Mouse (Mus musculus): ENCODE measurements around the gene B230104I21Rik. TPM values are rescaled to one million over a fixed set of nuclear protein-coding genes. Genes with fewer than 3 reads are reported as not detected.

B230104I21Rik gene
- polyA plus RNA-seq (2014; fragmentation: Nextera tagmentation; extraction: Ambion mirVana): not detected in 2 replicates

DNA sequence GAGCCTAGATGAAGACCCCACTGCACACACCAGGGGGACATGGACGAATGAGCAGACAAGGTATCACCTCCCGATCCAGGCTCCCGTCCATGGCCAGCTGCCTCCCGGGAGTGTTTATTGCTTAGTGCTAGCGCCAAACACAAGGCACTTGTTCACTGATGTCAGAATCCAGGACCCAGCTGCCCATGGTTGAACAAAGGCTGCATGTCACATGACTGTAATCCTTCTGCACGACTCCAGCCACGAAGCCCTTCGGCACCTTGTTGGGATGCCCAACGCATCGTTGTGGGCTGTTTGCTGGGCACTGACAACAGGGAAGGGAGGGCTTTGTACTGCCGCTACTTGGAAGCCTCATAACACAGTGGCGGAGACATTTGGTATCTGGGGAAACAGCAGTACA, at the start of gene B230104I21Rik:
B230104I21Rik (plus strand) TSS at position 367 of the 400 bp plus-strand sequence.
- 76% methylated on average over 12 of the region's 12 CpGs for WGBS
- Histone ChIP-seq H3K4me3 (ENCODE audit: low read depth, low read length) (no peak within 1 kb of the TSS), H3K9ac (ENCODE audit: low read depth, low read length) (no peak within 1 kb of the TSS), H3K27ac (ENCODE audit: low read depth, low read length) (peak within 1 kb of the TSS; percentile 11; the same call in 1 of the 2 replicates), H3K4me2 (replicated peaks; ENCODE audit: low read depth, low read length) (peak within 1 kb of the TSS; percentile 23), H3K27me3 (ENCODE audit: control insufficient read depth, insufficient read depth, low read length) (no peaks in the 10 kb centered on the region; the same call in 1 of the 2 replicates), H3K36me3 (ENCODE audit: control insufficient read depth, insufficient read depth, low read length) (no peaks in the 10 kb centered on the region), H3K4me1 (replicated peaks; ENCODE audit: control insufficient read depth, insufficient read depth, low read length) (peaks cover 4% of the 10 kb centered on the region), H3K9me3 (ENCODE audit: control insufficient read depth, low read length) (no peaks in the 10 kb centered on the region)
- no peak for DNase-seq (ENCODE audit: low spot score)
- 0 out of 2 replicates have a peak, but pooled peaks have one; percentile 25 for ATAC-seq (ENCODE audit: low FRiP score)

DNA sequence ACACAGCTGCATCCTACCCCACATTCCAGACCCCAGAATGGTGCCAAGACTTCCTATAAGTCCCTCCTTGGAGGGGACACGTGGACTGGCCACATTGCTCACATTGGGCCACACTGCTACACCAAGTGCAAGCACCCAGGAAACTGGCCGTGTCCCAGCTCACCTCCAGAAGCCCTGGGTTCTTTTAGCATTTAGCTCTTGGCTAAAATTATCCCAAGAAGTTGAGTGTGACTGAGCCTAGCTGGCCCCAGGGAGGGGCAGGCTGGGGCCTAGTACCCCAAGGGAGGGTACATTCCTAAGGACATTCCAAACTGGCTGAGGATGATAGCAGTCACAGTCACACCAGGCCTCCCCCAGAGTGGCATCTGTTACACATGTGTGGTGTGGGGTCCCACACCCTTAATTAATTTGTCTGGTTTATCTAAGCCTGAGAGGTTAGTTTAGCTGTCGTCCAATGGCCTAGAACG, 42.2 kb upstream of the B230104I21Rik start:
- Histone ChIP-seq H3K36me3 (ENCODE audit: control insufficient read depth, insufficient read depth, low read length) (no peaks in the 10 kb centered on the region), H3K4me3 (ENCODE audit: low read depth, low read length) (no peak overlapping the region), H3K4me2 (replicated peaks; ENCODE audit: low read depth, low read length) (no peak overlapping the region), H3K4me1 (replicated peaks; ENCODE audit: control insufficient read depth, insufficient read depth, low read length) (no peaks in the 10 kb centered on the region), H3K27ac (ENCODE audit: low read depth, low read length) (no peak overlapping the region), H3K27me3 (ENCODE audit: control insufficient read depth, insufficient read depth, low read length) (peaks cover 6% of the 10 kb centered on the region), H3K9ac (ENCODE audit: low read depth, low read length) (no peak overlapping the region), H3K9me3 (ENCODE audit: control insufficient read depth, low read length) (no peaks in the 10 kb centered on the region)
- ATAC-seq (ENCODE audit: low FRiP score) (no peak), DNase-seq (ENCODE audit: low spot score) (no peak)
- WGBS: 59% methylated on average over 4 of the region's 4 CpGs

DNA sequence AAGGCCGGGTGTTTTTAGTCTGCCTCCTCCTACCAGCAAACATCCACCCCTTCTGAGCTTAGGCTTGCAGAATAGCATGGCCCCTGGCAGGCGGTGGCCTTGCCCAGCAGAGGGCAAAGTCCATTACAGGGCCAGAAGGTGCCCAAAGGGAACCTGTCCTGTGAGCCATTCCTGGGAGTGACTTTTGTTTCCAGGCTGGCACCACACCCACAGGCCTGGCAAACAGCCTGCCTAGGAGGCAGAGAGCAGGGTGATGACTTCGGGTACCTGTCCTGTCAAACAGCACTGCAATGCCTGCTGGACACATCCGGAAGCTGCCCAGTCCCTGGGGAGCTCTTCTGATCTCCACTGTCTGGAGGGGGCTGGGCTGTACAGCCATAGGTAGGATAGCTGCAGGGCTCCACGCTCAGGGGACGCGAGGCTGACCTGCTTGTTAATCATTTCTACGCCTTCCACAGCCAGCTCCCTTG, 41.6 kb upstream of the B230104I21Rik start:
- WGBS: 43% methylated on average over 8 of the region's 8 CpGs
- no peak for DNase-seq (ENCODE audit: low spot score)
- Histone ChIP-seq H3K9me3 (ENCODE audit: control insufficient read depth, low read length) (no peaks in the 10 kb centered on the region), H3K4me2 (replicated peaks; ENCODE audit: low read depth, low read length) (no peak overlapping the region), H3K27me3 (ENCODE audit: control insufficient read depth, insufficient read depth, low read length) (peaks cover 11% of the 10 kb centered on the region), H3K9ac (ENCODE audit: low read depth, low read length) (no peak overlapping the region), H3K4me3 (ENCODE audit: low read depth, low read length) (no peak overlapping the region), H3K27ac (ENCODE audit: low read depth, low read length) (no peak overlapping the region), H3K36me3 (ENCODE audit: control insufficient read depth, insufficient read depth, low read length) (no peaks in the 10 kb centered on the region), H3K4me1 (replicated peaks; ENCODE audit: control insufficient read depth, insufficient read depth, low read length) (no peaks in the 10 kb centered on the region)
- no peak for ATAC-seq (ENCODE audit: low FRiP score)

DNA sequence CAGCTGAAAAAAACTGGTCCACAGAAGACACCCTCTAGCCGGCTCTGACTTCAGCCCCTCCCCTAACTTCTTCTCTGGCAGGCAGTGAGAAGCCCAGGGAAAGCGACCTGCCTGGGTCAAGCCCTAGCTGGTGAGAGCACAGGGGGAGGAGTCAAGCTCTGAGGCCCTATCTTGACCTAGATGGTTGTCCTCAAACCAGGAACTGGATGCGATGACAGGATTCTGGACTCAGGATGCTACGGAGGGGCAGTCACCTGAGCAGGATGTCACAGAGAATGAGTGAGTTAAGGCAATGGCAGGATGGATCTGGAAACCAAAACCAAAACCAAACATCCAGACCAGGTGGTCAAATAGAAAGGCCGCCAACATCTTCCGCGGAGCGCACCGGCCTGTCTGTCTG, 38.2 kb upstream of the B230104I21Rik start:
- Histone ChIP-seq H3K4me1 (replicated peaks; ENCODE audit: control insufficient read depth, insufficient read depth, low read length) (0 out of 2 replicates have a peak, but pooled peaks cover 5% of the 10 kb centered on the region), H3K9ac (ENCODE audit: low read depth, low read length) (no peak overlapping the region), H3K36me3 (ENCODE audit: control insufficient read depth, insufficient read depth, low read length) (no peaks in the 10 kb centered on the region), H3K27me3 (ENCODE audit: control insufficient read depth, insufficient read depth, low read length) (peaks cover 31% of the 10 kb centered on the region), H3K27ac (ENCODE audit: low read depth, low read length) (no peak overlapping the region), H3K4me2 (replicated peaks; ENCODE audit: low read depth, low read length) (no peak overlapping the region), H3K9me3 (ENCODE audit: control insufficient read depth, low read length) (no peaks in the 10 kb centered on the region), H3K4me3 (ENCODE audit: low read depth, low read length) (no peak overlapping the region)
- DNase-seq (ENCODE audit: low spot score) (no peak), ATAC-seq (ENCODE audit: low FRiP score) (no peak)
- WGBS: 30% methylated on average over 9 of the region's 9 CpGs

DNA sequence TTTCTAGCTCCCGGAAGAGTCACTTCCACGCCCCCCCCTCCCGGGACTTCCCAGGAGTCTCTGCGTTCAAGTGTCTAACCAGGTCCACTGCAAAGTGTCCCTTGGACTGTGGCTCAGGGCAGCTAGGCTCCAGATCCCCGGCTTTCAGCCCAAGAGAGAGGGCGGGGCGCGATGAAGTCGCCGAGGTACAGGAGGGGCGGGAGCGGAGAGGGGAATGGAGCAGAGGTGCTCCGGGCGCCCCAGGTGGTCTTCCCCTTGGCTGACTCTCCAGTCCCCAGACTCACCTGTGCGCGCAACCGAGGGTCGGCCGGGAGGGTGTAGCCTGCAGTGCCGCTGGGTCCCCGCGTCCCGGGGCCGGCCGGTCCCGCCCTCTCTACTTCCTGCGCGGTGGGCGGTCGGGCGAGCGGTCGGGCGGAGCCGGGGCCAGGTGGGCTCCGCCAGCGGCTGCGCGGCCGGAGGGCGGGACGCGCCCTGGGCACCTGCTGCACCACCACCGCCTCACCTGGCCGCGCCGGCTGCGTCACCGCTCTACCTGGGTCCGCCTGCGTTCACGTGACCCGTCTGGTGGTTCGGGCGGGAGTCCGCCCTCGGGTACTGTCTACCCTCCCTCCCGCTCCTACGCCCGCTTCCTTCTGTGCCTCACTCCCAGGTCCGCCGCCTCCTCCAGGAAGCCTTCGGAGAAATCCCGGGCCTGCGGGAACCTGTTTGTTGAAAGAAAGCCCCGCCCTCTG, 36.2 kb upstream of the B230104I21Rik start:
- no peak overlapping the region; the same call in 1 of the 2 replicates for H3K27ac ChIP-seq (ENCODE audit: low read depth, low read length)
- 1% methylated on average over 63 of the region's 66 CpGs for WGBS
- peaks cover 31% of the 10 kb centered on the region for H3K27me3 ChIP-seq (ENCODE audit: control insufficient read depth, insufficient read depth, low read length)
- peak overlapping the region; percentile 41 for H3K4me3 ChIP-seq (ENCODE audit: low read depth, low read length)
- peak; percentile 38 for DNase-seq (ENCODE audit: low spot score)
- H3K4me1 ChIP-seq (replicated peaks; ENCODE audit: control insufficient read depth, insufficient read depth, low read length): 0 out of 2 replicates have a peak, but pooled peaks cover 5% of the 10 kb centered on the region
- H3K4me2 ChIP-seq (replicated peaks; ENCODE audit: low read depth, low read length): peak overlapping the region; percentile 81
- H3K36me3 ChIP-seq (ENCODE audit: control insufficient read depth, insufficient read depth, low read length): no peaks in the 10 kb centered on the region
- no peaks in the 10 kb centered on the region for H3K9me3 ChIP-seq (ENCODE audit: control insufficient read depth, low read length)
- peak overlapping the region; percentile 27; the same call in 1 of the 2 replicates for H3K9ac ChIP-seq (ENCODE audit: low read depth, low read length)
- ATAC-seq (ENCODE audit: low FRiP score): 0 out of 2 replicates have a peak, but pooled peaks have one; percentile 25

DNA sequence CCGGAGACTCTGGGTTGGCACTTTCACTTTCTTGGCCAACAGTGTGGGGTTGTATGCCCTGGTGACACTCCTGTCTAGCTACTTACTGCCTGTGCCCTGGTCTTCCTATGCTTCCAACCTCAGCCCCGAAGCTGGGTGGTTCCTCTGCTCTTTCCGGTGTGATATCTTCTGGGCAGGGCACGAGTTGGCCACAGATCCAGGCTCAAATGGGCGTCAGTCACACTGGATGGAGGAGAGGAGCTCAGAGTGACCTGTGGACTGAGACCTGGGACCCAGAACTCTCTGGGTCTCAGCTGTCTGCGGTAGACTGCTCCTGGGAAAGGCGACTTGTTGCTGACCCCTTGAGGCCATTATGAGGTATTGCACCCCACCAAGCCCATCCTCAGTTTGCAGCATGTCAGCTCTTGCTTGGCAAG, 34.5 kb upstream of the B230104I21Rik start, which contains the start of gene Arhgef16:
Arhgef16 (minus strand) TSS at position 211 of the 416 bp plus-strand sequence.
- H3K9ac ChIP-seq (ENCODE audit: low read depth, low read length): no peak within 1 kb of the TSS
- no peaks in the 10 kb centered on the region for H3K36me3 ChIP-seq (ENCODE audit: control insufficient read depth, insufficient read depth, low read length)
- ATAC-seq (ENCODE audit: low FRiP score) (0 out of 2 replicates have a peak, but pooled peaks have one; percentile 22), DNase-seq (ENCODE audit: low spot score) (peak; percentile 78)
- 0 out of 2 replicates have a peak, but pooled peaks cover 5% of the 10 kb centered on the region for H3K4me1 ChIP-seq (replicated peaks; ENCODE audit: control insufficient read depth, insufficient read depth, low read length)
- no peaks in the 10 kb centered on the region for H3K9me3 ChIP-seq (ENCODE audit: control insufficient read depth, low read length)
- 23% methylated on average over 7 of the region's 7 CpGs for WGBS
- no peak within 1 kb of the TSS for H3K4me2 ChIP-seq (replicated peaks; ENCODE audit: low read depth, low read length)
- peaks cover 31% of the 10 kb centered on the region for H3K27me3 ChIP-seq (ENCODE audit: control insufficient read depth, insufficient read depth, low read length)
- H3K4me3 ChIP-seq (ENCODE audit: low read depth, low read length): no peak within 1 kb of the TSS
- H3K27ac ChIP-seq (ENCODE audit: low read depth, low read length): no peak within 1 kb of the TSS

DNA sequence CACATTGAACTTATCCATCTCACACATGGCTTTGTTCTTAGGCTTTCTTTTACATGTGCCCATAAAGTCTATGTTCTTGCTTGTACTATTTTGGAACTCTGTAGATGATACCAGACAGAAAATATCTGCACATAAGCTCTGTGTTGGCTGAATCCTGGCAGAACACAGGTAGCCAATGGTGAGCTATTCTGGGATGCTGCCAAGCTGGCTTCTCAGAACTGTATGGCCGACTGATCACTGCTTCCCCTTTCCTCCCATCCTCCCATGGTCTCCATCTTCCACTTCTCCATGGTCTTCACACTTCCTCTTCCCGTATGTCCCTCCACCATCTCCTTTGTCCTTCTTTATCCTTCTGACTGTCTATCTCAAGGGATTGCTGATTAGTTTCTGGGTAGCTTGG, 26.8 kb upstream of the B230104I21Rik start:
- ATAC-seq (ENCODE audit: low FRiP score): no peak
- Histone ChIP-seq H3K27me3 (ENCODE audit: control insufficient read depth, insufficient read depth, low read length) (no peaks in the 10 kb centered on the region), H3K9ac (ENCODE audit: low read depth, low read length) (no peak overlapping the region), H3K4me2 (replicated peaks; ENCODE audit: low read depth, low read length) (no peak overlapping the region), H3K36me3 (ENCODE audit: control insufficient read depth, insufficient read depth, low read length) (no peaks in the 10 kb centered on the region), H3K27ac (ENCODE audit: low read depth, low read length) (no peak overlapping the region), H3K4me1 (replicated peaks; ENCODE audit: control insufficient read depth, insufficient read depth, low read length) (no peaks in the 10 kb centered on the region), H3K9me3 (ENCODE audit: control insufficient read depth, low read length) (no peaks in the 10 kb centered on the region), H3K4me3 (ENCODE audit: low read depth, low read length) (no peak overlapping the region)
- DNase-seq (ENCODE audit: low spot score): no peak
- WGBS: 89% methylated on average over 2 of the region's 2 CpGs

DNA sequence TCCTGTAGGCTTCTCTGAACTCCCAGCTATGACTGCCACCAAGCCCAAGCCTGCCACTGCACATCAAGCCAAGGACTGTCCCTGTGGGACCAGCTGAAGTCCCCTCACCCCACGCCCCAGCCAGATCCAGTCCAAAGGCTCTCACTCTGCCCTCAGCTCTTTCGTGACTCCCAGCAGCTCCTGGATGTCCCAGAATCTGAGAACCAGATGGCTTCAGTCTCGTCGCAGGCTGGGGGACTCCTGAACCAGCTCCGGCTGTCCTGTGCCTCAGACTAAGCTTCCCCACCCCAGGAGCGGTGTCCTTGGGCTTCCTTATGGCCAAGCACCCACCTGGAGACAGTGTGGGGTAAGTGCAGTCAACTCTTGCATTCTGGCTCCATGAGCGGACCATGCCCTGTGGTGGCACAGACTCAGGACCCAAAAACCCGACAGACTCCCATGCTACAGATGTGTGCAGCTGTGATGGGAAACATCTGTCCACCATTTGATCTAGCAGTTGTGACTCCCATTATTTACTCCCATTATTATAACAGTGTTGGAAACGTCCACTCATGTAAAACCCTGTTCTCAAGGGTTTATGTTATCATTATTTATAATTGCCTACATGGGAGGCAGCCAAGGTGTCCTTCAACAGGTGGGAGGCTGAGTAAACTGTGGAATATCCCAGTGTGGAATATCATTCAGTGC, 25.2 kb upstream of the B230104I21Rik start:
- H3K4me1 ChIP-seq (replicated peaks; ENCODE audit: control insufficient read depth, insufficient read depth, low read length): no peaks in the 10 kb centered on the region
- H3K27ac ChIP-seq (ENCODE audit: low read depth, low read length): no peak overlapping the region
- H3K9me3 ChIP-seq (ENCODE audit: control insufficient read depth, low read length): no peaks in the 10 kb centered on the region
- H3K4me3 ChIP-seq (ENCODE audit: low read depth, low read length): no peak overlapping the region
- H3K36me3 ChIP-seq (ENCODE audit: control insufficient read depth, insufficient read depth, low read length): no peaks in the 10 kb centered on the region
- no peak for ATAC-seq (ENCODE audit: low FRiP score)
- H3K9ac ChIP-seq (ENCODE audit: low read depth, low read length): no peak overlapping the region
- no peaks in the 10 kb centered on the region for H3K27me3 ChIP-seq (ENCODE audit: control insufficient read depth, insufficient read depth, low read length)
- WGBS: 77% methylated on average over 9 of the region's 9 CpGs
- no peak for DNase-seq (ENCODE audit: low spot score)
- H3K4me2 ChIP-seq (replicated peaks; ENCODE audit: low read depth, low read length): no peak overlapping the region

Measured in hindbrain, embryonic 11.5 days (tissue).